Mouse (Mus musculus): Measurements from ENCODE around the gene Rsu1.
"Not testable (repeated sequence)": the region's sequence is repeated elsewhere in the genome, so short reads cannot be mapped to it uniquely, and the experiment has no call there.

Rsu1 gene

GRCm38 (mm10) chr2:13224546-13224945 is 46.7 kb downstream of the Rsu1 start:
- DNase-seq (ENCODE audit: low spot score): no peak

- no peak for DNase-seq (ENCODE audit: low spot score)
Observed at GRCm38 (mm10) chr2:13223451-13223850, 47.8 kb downstream of the Rsu1 start.

- no peak for DNase-seq (ENCODE audit: low spot score)
Observed at GRCm38 (mm10) chr2:13220141-13220540, 51.1 kb downstream of the Rsu1 start.

- DNase-seq (ENCODE audit: low spot score): no peak
Observed at GRCm38 (mm10) chr2:13218112-13218511, 53.1 kb downstream of the Rsu1 start.

- DNase-seq (ENCODE audit: low spot score): no peak
Observed at GRCm38 (mm10) chr2:13206825-13207224, 64.4 kb downstream of the Rsu1 start.

GRCm38 (mm10) chr2:13206367-13206766 is 64.8 kb downstream of the Rsu1 start:
- DNase-seq (ENCODE audit: low spot score): no peak

- DNase-seq (ENCODE audit: low spot score): no peak
Observed at GRCm38 (mm10) chr2:13202805-13203475, 68.3 kb downstream of the Rsu1 start.

GRCm38 (mm10) chr2:13199713-13200112 is 71.5 kb downstream of the Rsu1 start:
- DNase-seq (ENCODE audit: low spot score): no peak

- no peak for DNase-seq (ENCODE audit: low spot score)
Observed at GRCm38 (mm10) chr2:13199033-13199432, 72.2 kb downstream of the Rsu1 start.

GRCm38 (mm10) chr2:13195540-13195939 is 75.7 kb downstream of the Rsu1 start:
- DNase-seq (ENCODE audit: low spot score): no peak

GRCm38 (mm10) chr2:13192157-13192556 is 79.1 kb downstream of the Rsu1 start:
- DNase-seq (ENCODE audit: low spot score): no peak

GRCm38 (mm10) chr2:13190767-13191166 is 80.4 kb downstream of the Rsu1 start:
- DNase-seq (ENCODE audit: low spot score): no peak

- no peak for DNase-seq (ENCODE audit: low spot score)
Observed at GRCm38 (mm10) chr2:13188831-13189495, 82.3 kb downstream of the Rsu1 start.

- no peak for DNase-seq (ENCODE audit: low spot score)
Observed at GRCm38 (mm10) chr2:13183124-13183523, 88.1 kb downstream of the Rsu1 start.

- DNase-seq (ENCODE audit: low spot score): not testable (repeated sequence)
Observed at GRCm38 (mm10) chr2:13181899-13182298, 89.3 kb downstream of the Rsu1 start.

- no peak for DNase-seq (ENCODE audit: low spot score)
Observed at GRCm38 (mm10) chr2:13177698-13178395, 93.4 kb downstream of the Rsu1 start.

- no peak for DNase-seq (ENCODE audit: low spot score)
Observed at GRCm38 (mm10) chr2:13176304-13176620, 95.0 kb downstream of the Rsu1 start.

- no peak for DNase-seq (ENCODE audit: low spot score)
Observed at GRCm38 (mm10) chr2:13175536-13176303, 95.5 kb downstream of the Rsu1 start.

GRCm38 (mm10) chr2:13174461-13174860 is 96.8 kb downstream of the Rsu1 start:
- no peak for DNase-seq (ENCODE audit: low spot score)

- no peak for DNase-seq (ENCODE audit: low spot score)
Observed at GRCm38 (mm10) chr2:13170651-13171050, 100.6 kb downstream of the Rsu1 start.

GRCm38 (mm10) chr2:13169962-13170361 is 101.3 kb downstream of the Rsu1 start:
- no peak for DNase-seq (ENCODE audit: low spot score)

GRCm38 (mm10) chr2:13169158-13169890 is 101.9 kb downstream of the Rsu1 start:
- no peak for DNase-seq (ENCODE audit: low spot score)

All from urinary bladder, postnatal 10 days (tissue).